Mouse (Mus musculus) embryo, embryonic 11 days (tissue): ENCODE results near the gene Carns1.
A peak's percentile ranks its signal among the peaks of the same experiment; 100 is the strongest.

ENCODE experiments used
- DNase-seq: peaks from one replicate; pipeline ENCODE4 v3.0.0-alpha.2; 2015

Gene Carns1

DNA sequence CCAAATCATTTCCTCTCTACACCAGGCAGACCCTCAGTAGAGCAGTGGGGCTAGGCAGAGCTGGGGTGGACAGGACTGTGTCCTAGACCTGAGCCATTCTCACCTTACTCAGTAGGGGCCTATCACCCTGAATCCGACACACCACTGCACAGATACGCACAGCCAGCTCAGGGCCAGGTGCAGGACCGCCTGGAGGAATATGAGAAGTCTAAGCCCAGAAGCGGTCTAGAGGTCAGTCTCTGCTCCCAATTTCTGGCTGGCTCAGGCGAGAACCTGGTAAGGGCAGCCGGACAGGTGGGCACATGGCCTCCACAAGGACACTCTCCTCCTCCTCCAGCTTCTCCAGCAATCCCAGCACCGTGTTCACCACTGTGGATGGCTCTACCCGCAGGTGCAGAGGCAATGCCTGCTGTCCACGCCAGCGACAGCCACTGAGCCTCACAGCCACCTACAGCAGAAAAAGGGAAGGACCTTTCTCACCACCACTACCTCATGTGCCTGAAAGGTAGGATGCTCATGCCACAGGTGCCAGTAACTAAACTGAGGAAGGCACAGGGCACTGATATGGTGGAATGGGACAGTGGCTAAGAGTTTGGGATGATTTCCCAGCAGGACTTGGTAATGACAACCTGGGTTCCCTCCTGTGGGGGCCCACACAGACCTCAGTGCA, 4.4 kb downstream of the Carns1 start:
- DNase-seq: no peak

DNA sequence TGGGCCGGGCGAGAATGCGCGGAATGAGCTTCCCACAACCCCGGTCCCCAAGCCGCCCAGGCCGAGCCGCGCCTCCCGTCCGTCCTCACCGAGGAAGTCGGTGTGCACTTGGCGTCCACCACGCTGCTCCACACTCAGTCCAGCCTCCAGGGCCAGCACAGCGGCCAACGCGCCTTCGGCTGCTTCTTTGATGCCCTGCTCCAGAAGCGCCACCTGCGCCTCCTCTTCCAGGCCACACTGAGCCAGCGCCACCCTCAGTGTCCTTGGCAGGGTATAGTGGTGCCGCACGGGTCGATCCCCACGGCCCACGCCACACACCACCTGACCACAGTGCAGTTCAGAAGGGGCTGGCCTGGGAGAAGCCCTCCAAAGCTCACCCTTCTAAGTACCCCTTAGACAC, 5.5 kb downstream of the Carns1 start:
- no peak for DNase-seq

DNA sequence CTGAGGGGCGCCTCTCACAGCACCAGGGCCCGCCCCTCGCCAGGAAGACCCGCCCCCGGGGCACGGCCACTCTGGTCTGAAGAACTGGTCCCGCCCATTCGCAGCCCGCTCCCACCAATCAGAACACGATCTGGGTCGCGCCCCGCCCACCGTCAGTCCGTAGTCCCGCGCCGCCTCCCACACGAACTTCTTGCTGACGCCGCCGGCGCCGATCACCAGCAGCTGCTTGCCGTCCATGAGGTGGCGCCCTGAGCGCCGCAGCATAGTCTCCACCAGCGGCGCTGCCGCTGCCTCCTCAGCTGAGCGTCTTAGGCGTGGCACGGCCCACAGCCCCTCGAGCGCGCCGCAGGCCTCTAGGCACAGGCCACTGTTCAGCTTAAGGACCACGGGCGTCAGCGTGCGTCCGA, 5.9 kb downstream of the Carns1 start:
- peak; percentile 99 for DNase-seq

DNA sequence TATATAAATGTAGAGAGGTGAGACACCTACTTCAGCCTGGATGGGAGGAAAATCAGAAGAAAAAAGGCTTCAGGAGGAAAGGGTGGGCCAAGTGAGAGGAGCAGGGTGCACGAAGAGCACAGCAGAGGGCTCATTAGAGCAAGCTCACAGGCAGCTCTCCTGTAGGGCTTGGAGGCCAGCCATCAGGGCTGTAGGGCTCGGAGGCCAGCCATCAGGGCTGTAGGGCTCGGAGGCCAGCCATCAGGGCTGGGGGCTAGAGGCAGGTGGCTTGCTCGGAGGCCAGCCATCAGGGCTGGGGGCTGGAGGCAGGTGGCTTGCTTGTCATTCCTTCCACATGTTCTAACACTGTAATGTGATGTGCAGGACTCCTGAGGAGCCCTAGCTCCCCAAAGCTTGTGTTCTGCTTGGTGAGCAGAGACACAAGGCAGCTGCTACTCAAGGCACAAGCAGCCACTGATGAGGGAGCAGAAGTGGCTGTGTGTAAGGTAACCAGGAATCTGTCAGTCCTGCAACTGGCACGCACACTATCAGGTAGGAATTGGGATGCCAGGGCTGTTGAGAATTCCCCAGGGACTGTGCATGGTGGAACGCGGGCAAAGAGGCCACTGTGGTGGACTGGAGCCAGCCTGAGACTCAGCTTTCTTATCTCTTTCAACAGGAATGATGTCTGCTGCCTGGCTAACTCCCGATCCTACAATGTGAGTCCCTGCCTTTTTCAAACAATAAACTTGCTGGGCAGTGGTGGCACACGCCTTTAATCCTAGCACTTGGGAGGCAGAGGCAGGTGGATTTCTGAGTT, 8.4 kb downstream of the Carns1 start:
- no peak for DNase-seq

DNA sequence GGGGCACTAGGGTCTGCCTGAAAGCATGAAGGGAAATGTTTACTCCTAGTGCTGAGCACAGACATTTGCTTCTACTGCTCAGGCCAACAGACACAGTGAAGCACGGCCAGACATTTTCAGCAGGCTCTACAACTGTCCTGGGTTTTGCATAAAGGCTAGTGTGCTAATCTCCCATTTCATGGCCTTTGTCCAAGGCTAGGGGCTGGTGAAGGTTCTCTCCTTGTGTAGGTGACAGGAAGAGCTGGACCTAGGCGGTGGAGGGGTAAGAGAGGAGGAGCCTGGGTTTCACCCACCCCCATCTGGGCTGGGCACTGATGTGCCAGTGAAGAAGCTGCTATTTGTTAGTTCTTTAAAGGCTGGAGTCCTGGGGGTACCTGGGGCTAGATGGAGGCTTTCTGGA, 10.6 kb downstream of the Carns1 start:
- DNase-seq: no peak

DNA sequence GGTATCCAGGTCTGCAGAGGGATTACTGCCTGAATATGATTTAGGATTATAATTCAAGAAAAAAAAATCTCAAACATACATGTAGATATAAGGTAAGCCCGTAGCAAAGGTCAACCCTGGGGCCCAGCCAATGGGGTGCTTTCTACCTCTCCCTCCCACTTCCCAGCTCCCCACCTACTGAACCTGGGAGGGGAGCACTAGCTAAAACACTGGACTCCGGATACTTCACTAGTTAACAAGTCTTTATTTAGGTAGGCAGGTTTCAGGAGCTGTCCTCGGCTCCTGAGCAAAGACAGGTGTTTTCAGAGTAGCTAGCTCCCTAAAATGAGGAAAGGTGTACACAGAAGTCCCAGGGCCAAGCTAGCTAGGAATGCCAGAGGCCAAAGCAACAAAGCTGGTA, 11.2 kb downstream of the Carns1 start:
- DNase-seq: no peak

DNA sequence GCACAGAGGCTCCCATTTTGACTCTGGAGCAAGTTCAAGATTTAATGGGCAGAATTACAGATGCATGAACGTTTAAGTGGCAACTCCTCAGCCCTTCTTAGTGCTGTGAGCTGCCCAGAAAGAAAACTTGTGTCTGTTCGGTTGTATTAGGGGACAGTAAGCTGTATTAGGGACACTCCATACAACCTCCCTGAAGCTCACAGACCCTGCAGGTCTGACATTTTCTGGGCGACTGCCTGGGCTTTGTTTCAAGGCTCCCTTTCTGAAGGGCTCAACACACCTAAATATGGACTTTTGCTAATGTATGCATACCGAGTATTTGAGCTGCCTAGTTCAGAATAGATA, 11.8 kb downstream of the Carns1 start:
- DNase-seq: no peak

DNA sequence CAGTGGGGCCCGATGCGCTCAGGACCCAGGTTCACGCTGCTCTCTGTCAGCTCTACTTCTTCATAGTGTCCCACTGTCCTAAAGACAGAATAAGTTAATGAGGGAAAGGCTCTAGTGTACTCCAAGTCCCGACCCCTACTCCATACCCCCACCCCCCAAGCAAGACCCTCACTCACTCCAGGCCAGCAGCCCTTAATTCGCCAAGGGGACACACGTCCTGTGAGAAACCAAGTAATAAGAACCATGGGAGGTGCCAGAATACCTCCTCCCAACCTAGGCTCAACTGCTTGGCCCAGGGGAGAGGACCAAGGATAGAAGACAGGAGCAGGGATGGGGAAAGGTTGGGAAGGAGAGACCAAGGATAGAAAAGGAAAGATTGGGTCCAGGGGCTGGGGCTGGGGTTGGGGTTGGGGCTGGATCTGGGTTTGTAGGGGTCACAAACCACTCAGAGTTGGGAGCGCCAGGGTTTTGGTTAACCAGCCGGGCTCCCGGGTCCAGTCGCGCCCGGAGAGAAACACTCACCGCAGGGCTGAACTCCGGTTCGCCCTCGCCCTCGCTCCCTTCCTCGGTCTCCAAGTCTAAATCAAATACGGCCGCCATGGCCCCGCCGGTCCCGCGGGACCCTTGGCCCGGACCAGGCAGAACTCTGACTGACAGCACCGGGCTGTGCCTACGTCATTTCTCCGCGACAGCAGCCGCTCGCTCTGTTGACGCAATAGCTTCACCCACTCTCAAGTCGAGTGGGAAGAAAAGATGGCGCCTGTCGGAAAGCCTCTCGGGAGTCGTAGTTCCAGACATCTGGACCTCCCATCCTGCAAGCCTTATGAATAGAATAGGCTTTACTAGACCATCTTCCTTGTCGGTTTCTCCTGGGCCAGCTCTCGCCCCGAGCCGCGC, 12.4 kb downstream of the Carns1 start, which contains the start of gene Rps6kb2:
TSS of gene Rps6kb2 (minus strand) at position 709 of the 897 bp plus-strand sequence.
- peak; percentile 97 for DNase-seq

DNA sequence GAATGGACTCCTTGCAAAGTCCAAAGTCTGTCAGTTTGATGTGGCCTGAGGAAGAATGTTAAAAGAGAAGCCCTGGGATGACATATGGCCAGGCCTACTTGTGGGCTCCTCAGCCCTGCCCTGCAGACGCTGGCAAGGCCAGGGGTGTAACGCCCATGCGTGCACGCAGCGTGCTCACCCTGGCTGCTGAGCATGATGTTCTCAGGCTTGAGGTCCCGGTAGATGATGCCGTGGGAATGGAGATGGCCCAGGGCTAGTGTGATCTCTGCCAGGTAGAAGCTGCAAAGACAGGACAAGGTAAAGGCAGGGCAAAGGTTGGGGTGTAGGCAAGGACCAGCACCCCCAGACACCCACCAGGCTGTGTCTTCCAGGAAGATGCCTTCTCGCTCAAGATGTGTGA, 16.2 kb downstream of the Carns1 start:
- no peak for DNase-seq

DNA sequence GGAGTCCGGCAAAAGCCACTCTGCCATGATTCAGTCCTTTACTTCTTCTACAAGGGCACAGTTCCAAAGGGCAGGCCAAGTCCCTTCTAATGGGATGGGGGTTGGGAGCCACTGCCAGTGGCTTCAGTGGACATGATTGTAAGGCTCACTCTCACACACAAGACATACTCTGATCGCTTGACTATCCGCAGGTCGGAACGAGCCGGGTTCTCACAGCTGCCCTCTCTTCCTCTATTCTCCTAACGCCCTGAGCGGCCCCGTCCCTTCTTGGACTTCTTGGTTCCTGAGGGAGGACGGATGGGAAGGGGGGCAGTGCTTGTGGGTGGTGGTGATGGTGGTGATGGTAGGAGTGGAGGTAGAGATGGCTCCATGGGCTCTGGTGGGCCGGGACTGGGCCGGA, 18.5 kb downstream of the Carns1 start:
- DNase-seq: no peak

DNA sequence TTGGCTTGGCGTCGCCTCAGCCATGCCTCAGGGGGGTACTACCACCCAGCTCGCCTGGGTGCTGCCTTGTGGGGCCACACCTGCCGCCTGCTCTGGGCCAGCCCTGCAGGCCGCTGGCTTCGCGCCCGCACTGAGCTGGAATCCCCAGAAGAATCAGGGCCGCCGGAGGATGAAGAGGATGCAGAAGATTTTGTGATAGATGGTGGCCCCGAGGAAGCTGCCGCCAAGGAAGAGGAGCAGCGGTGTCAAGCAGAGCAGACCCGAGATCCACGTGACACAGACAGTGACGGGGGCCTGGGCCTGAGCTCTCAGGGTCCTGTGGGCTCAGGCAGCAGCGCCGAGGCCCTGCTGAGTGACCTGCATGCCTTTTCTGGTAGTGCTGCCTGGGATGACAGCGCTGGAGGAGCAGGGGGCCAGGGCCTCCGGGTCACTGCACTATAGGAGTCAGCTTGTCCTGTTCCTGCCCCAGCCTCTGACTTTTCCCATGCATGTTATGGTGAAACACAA, 19.2 kb downstream of the Carns1 start:
- DNase-seq: no peak

DNA sequence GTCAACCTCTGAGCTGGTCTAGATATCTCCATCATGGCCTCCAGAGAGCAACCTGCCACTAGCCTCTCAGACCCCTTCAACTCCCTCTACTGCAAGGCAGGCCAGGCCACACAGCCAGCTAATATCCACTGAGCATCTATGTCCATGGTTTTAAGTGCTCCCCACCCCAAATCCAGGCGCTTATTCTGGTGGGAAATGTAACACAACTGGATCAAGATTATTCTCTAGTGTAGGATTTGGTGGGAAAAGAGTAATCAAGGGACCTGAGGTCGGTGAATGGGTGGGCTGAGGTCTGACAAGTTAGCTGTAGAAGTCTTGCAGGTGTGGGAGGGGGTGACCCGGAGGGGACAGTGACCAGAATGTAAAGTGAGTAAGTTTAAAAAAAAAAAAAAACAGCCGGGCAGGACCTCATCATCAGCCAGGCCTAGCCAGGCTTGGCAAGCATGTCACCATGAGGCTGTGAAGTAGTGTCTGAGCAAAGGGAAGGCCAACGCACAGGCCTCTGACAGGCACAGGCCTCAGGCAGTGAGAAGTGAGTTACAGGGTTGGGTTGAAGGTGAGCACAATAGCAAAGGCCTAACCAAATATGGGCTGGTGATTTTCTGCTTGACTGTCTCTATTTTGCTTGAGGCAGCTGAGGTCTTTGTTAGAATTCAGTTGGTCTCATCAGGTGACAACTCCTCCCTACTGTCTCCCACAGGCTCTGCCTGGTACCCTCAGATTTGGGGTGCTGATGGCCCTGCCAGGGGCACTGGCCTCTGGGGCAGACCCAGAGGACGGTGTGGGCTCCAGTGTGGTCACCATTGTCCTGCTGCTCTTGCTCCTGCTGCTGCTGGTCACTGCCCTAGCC, 19.8 kb downstream of the Carns1 start:
- DNase-seq: no peak

DNA sequence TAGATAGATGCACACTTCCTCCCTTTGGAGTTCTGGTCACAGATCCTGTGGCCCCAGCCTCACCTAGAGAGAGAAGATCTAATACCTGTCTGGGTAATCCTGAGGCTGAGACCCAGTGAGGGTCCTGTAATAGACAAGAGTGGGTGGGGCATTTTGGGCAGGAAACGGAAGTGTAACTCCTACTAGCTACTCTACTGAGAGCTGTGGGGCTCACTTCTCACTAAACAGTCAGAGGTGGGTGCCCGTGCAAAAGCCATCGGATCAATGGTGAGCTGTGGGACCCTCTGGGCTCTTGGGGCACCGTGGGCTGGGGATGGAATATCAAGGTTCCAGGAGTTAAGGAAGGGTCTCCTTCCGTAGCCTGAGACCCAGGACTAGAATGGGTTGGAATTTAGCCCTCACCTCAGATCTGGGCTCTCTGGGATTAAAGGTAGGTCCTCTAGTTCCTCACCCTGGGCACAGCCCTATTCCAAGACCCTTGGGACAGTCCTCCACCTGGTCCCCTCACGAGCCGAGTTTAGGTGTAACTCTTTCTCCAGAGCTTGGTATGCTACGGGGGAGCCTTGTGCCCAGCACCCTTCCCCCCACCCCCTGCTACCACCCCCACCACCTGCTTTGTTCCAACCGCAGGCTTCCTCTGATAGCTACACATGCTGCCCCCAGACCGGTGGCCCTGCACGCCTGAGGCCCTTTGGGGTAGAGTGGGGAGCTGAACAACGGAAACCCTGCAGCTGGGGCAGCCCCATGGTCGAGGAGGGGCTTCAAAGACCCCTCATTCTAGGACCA, 20.6 kb downstream of the Carns1 start:
- no peak for DNase-seq

DNA sequence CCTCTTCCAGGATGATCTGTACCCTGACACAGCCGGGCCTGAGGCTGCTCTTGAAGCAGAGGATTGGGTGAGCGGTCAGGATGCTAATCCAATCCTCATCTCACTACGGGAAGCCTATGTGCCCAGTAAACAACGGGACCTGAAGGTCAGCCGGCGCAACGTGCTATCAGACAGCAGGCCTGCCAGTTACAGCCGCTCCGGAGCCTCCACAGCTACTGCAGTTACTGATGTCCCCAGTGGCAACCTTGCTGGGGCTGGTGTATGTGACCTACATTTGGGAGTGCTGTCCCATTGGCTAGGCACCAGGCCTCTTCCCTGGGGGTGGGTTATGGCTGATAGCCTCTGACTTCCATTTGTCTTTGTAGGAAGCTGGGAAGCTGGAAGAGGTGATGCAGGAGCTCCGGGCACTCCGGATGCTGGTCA, 22.0 kb downstream of the Carns1 start, which contains the start of gene Ptprcap:
TSS of gene Ptprcap (plus strand) at position 373 of the 423 bp plus-strand sequence.
- DNase-seq: no peak

DNA sequence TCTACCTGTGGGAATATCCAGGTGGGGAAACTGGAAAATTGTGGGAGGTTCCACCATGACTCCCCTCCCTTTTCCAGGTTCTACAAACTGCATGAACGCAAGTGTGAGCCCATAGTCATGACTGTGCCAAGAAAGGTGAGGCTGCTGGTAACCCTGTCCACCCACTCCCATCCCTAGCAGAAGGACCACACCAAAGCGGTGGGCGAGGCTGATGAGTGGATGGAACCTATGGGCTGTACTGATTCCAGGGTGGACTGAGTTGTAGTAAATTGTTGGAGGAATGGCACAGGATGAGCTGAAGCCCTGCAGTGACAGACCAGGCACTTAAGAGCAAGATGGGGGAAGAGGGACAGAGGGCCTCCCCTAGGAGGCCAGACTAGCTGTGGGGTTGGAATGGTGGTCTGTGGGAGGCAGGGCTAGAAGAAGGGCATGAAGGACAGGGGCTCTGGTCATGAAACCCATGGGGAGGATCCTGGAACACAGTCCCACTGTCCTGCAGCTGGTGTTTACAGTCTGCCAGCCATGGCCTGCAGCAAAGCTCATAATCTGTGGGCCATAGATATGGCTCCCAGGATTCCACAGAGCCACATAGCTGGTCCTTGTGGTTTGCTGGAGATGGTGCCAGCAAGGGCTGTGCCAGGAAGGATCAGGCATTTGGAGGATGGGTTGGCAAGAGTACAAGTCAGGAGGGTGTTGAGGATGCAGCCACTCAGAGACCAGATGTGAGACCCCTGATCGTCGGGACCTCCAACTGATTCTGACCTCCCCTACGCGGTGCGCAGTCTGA, 22.6 kb downstream of the Carns1 start:
- no peak for DNase-seq

DNA sequence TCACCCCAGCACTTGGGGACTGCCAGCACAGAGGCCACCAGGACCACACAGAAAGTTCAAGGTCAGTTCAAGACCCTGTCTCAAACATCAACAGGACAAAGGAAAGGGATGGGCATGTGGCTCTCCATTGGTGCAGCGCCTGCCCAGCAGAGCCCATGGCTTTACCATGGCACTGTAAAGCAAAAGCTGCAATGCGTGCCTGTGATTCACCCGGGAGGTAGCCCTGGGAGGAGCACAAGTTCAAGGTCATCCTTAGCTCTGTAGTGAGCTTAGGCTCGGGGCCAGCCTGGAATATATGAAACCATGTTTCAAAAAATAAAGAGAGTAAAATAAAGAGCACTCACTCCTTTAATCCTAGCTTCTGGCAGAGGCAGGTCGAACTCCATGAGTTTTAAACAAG, 23.4 kb downstream of the Carns1 start:
- no peak for DNase-seq

DNA sequence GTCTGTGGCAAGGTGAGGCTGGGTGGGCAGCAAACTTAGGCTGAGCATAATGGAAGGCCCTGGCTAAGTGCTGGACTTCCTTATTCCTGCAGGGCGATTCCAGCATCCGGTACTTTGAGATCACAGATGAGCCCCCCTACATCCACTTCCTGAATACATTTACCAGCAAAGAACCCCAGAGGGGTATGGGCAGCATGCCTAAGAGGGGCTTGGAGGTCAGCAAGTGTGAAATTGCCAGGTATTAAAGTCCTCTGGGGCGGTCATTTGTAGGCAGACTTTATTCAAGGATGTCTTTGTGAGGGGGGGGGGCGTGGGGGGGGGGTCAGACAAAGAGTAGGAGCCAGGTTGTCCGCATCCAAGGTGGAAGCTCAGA, 23.8 kb downstream of the Carns1 start:
- DNase-seq: no peak

DNA sequence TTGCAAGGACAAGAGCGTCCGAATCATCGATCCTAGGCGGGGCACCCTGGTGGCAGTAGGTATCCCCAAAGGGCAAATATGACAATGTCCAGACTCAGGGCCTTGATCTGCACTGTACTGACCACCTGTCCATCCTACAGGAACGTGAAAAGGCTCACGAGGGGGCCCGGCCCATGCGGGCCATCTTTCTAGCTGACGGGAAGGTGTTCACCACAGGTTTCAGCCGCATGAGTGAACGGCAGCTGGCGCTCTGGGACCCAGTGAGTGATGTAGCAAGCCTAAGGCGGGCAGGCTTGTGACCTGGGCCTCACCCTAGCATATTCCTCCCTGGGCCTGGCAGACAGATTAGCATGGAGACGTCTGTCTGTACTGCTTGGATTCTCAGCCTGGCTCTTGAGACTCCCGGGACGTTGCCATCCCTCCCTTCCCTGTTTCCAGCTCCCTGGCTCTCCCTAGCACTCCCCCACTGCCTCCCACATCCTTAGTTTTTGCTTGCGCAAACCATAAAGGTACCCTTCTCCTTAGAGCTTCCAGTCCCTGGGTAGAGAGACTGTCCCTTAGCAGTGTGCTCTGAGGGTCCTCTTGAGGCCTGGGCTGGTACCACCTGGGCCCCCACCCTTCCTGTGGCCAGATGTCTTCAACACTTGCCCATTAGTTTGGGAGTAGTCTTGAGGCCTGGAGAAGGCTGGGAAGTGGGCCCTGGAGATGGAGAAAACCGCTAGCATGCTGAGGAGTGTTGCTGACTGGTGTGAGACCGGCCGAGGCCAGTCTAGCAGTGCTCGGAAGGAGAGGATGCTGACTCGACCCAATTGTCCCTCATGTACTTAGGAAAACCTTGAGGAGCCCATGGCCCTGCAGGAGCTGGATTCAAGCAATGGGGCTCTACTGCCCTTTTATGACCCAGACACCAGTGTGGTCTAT, 24.5 kb downstream of the Carns1 start:
- no peak for DNase-seq

DNA sequence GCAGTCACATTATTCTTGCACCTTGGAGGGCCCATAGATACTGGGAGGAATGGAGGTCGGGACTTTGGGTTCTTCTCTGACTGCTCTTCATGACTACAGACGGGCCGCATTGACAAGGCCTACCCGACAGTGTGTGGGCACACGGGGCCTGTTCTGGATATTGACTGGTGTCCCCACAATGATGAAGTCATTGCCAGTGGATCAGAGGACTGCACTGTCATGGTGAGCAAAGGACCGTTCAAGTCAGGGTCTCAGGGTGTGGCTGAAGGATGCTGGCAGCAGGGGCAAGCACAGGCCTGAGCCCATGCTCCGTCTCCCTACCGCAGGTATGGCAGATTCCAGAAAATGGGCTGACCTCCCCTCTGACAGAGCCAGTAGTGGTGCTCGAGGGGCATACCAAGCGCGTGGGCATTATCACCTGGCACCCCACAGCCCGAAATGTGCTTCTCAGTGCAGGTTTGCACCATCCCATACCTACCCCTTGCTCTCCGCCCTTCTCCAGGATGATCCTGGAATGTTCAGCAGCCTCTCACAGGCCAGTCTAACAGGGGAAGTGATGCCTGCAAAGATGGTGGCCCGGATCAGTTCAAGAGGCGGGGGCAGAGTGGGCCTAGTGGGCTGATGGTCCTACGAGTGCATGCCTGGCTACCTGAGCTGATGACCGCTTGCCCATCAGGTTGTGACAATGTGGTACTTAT, 25.4 kb downstream of the Carns1 start:
- no peak for DNase-seq
